Mouse (Mus musculus) E14TG2a.4 (cell line): Measurements from ENCODE around the gene Lmbr1l.

ENCODE experiments used
- H3K27me3 ChIP-seq: 2 replicates; pipeline ENCODE4 v1.6.1; 2014; ENCODE audit warnings: low read length, control low read depth; ENCODE audit not compliant: insufficient read depth
- H3K36me3 ChIP-seq: 2 replicates; pipeline ENCODE4 v1.6.1; 2014; ENCODE audit warnings: low read length, control low read depth; ENCODE audit not compliant: insufficient read depth
- H3K4me1 ChIP-seq: replicated peaks from 2 replicates; pipeline ENCODE4 v1.6.1; 2014; ENCODE audit warnings: low read depth, low read length, control low read depth
- H3K4me3 ChIP-seq: replicated peaks from 2 replicates; pipeline ENCODE4 v1.5.1; 2014; ENCODE audit warnings: mild to moderate bottlenecking, low read length
- H3K9me3 ChIP-seq: 2 replicates; pipeline ENCODE4 v1.6.1; 2014; ENCODE audit warnings: low read length, control low read depth
- CTCF ChIP-seq: conservative IDR thresholded peaks from 2 replicates; pipeline ENCODE4 v1.5.1; 2014; ENCODE audit warnings: low read length
- NANOG ChIP-seq: IDR thresholded peaks from 2 replicates; pipeline ENCODE4 v1.6.1; 2014; ENCODE audit warnings: borderline replicate concordance, low read length, mixed read lengths
- POU5F1 ChIP-seq: IDR thresholded peaks from 2 replicates; pipeline ENCODE4 v1.6.1; 2014; ENCODE audit warnings: low read length, borderline replicate concordance

Lmbr1l gene

DNA sequence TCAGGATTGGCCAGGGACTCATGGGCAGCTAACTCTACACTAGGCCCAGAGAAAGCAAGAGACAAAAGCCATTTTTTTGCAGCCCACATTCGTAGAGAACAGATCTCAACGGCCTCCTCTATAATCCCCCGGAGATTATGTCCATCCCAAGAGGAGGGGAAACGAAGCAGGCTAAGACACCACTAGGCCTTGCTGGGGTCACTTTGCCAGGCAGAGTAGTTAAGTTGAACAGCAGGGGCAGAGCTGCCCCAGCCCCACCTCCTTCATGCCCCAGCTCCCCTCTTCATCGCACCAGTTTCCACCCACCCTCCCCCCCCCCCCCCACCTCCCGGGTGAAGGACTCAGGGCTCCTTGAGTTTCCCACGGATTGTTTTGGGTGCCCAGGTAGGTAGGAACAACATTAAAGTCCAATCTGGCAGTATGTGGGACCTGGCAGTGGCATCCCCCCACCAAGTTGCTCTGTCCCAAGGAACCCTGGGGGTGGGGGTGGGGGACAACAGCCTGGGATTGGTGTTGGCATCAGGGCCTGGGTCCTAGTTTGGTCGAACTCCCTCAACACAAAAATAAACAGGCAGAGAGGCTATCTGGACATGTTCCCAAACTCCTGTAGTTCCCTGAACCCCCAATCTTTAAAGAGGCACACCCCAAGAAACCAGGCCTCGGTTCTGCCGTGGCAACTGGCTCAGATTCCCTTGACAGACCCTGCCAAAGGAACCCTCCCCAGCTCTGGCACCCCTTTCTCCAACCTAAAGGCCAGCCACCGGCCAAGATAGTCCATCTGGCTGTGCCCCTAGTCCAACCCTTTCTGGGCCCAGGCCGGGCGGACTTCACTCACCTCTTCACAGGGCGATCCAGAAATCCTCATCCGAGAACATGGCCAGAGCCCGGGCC, 47.6 kb downstream of the Lmbr1l start:
- H3K27me3 ChIP-seq = no peaks in the 10 kb centered on the region
- TF ChIP-seq CTCF = no peak
- H3K9me3 ChIP-seq = no peaks in the 10 kb centered on the region
- peaks cover 52% of the 10 kb centered on the region for H3K4me1 ChIP-seq
- peak overlapping the region; percentile 99 for H3K4me3 ChIP-seq
- peaks cover 44% of the 10 kb centered on the region for H3K36me3 ChIP-seq

DNA sequence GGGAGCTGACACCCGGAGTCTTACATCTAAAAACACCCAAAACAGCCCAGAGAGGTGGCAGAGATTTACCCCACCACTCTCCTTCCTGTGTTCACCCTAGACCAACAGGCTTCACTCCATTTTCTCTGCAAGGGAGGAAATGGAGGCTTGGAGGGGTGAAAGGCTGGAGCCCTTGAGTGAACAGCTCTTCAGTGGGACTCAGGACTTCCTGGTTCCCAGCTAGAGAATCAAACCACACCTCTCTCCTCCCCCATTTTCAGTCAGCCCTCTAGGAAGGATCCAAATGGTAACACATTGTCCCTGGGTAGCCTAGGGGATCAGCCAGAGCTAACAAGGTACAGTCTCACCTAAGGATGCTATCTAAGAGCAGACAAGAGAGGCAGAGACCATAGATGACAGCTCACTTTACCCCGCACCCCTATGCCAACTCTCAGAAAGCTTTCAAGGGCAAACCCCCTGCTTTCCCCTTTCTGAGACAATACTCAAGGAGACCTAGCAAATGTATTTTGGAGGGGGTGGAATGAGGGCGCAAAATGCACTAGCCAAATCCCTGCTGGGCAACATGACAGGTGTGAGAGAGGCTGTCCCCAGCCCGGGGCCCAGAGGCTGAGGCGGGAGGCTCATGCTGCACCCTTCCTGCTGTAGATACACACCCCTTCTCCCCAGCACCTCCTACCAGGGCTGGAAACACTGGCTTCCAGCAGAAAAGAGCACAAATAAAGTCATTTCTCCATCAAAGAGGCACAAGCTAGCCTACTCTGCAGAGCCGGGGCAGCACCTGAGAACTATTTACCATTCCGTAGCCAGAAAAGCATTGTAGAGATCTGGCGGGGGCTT, 48.5 kb downstream of the Lmbr1l start:
- no peaks in the 10 kb centered on the region for H3K9me3 ChIP-seq
- TF ChIP-seq NANOG (no peak), CTCF (no peak), POU5F1 (no peak)
- H3K27me3 ChIP-seq = no peaks in the 10 kb centered on the region
- peaks cover 58% of the 10 kb centered on the region for H3K4me1 ChIP-seq
- H3K36me3 ChIP-seq = peaks cover 53% of the 10 kb centered on the region
- H3K4me3 ChIP-seq = peak overlapping the region; percentile 99

DNA sequence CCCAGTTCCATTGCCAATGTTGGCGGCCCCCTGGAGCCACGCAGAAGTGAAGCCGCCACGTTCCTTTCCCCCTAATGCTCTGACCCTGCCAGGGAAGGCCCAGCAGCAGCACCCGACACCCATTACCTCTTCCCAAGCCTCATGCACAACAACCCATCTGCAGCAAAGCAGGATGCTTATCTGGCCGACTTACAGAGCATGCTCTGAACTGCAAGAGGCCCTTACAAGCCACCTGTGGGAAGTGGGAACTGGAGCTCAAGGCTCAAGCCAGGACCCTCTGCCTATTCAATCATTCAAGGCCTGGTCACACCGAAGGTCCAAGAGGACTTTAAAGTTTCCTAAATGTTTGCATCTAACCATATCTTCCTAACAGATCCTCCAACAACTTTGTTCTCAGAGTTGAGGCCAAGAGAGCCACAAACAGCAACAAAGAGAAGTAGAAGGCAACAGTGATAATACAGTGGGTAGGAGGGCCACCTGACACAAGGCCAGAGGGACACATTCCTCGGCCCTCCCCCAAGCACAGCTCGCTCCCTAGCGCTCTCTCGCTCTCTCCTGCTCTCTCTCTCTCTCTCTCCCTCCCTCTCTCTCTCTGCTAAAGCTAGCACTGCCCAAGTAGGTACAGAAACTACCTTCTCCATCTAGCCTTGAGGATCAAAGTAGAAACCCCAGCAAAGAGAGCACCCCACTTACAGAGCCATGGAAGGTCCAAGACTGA, 49.5 kb downstream of the Lmbr1l start:
- Histone ChIP-seq H3K27me3 (no peaks in the 10 kb centered on the region), H3K4me3 (peak overlapping the region; percentile 99), H3K9me3 (no peaks in the 10 kb centered on the region), H3K36me3 (peaks cover 63% of the 10 kb centered on the region), H3K4me1 (peaks cover 67% of the 10 kb centered on the region)
- TF ChIP-seq NANOG (no peak), POU5F1 (no peak), CTCF (no peak)

DNA sequence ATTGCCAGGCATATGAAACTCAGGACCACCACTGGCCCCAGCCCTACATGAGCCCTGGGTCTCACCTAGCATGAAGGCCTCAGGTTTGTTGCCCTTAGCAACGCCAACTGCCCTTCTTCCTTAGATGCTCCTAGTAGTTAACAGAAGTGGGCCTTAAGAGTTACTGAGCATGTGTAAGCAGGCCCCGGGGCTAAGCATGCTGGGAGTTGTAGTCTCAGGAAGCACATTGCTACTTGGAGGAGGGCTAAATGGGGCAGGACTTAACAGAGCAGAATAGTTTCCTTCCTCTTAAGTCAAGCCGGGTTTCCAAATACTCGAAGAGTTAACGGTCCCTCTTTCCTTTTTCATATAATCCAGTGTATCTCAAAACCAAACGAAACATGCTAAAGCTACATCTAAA, 50.7 kb downstream of the Lmbr1l start:
- Histone ChIP-seq H3K27me3 (no peaks in the 10 kb centered on the region), H3K4me1 (peaks cover 69% of the 10 kb centered on the region), H3K4me3 (no peak overlapping the region), H3K36me3 (peaks cover 75% of the 10 kb centered on the region), H3K9me3 (no peaks in the 10 kb centered on the region)
- TF ChIP-seq POU5F1 (no peak), CTCF (no peak), NANOG (no peak)

DNA sequence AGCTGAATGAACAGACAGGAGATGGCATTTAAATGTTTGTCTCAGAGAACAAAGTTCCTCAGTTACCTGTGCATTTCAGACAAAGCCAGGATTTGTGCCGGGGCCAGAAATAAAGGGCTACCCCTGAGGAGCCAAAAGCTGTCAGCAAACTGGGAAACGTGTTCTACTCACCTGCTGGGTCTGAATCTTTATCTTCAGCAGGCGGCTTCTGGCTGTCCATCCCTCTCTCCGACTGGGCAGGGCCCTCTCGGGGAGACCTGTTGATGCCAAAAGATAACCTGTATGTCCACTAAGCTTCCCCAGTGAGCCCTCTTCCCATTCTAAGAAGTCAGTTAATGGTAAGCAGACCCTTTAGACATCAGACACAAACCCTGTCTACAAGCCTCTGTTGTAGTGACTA, 51.5 kb downstream of the Lmbr1l start:
- Histone ChIP-seq H3K9me3 (no peaks in the 10 kb centered on the region), H3K36me3 (peaks cover 84% of the 10 kb centered on the region), H3K27me3 (no peaks in the 10 kb centered on the region), H3K4me1 (peaks cover 78% of the 10 kb centered on the region), H3K4me3 (no peak overlapping the region)
- TF ChIP-seq CTCF (no peak), POU5F1 (no peak), NANOG (no peak)

DNA sequence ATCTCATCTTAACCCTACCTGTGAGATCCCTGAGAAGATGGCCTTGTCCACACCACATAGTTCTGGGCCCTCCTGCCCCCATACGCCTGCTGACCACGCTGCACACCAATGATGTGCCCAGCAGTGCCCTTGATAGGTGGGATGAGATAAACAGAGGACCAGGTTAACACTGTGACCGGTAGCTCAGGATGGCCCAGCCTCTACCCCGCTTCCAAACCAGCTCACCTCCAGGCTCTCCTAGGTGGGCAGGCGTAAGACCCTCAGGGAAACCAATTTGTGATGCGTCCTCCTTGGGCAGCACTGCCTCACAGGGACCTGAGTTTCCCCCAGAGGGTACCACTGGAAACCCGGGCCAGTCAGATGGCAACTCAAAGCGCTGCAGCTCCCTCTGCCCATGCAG, 52.3 kb downstream of the Lmbr1l start:
- Histone ChIP-seq H3K27me3 (no peaks in the 10 kb centered on the region), H3K36me3 (peaks cover 91% of the 10 kb centered on the region), H3K9me3 (no peaks in the 10 kb centered on the region), H3K4me3 (no peak overlapping the region), H3K4me1 (peaks cover 80% of the 10 kb centered on the region)
- no peak for TF ChIP-seq CTCF
- TF ChIP-seq POU5F1 = no peak
- TF ChIP-seq NANOG = no peak

DNA sequence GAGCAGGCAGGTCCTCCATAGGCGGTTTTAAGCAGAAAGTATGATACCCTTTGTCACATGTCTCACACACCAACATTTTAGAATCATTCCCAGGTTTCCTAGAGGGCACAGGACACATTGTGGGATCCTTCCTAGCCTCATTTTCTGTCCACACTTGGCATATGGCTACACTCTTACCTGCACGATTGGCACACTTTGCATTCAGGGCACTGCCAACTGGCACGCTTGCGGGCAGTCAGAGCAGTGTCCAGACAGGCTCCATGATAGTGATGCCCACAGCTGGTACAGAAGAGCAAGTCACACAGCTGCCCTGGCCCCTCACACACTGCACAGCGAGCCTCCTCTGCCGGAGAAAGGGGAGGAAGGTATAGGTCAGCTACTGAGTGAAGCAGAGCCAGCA, 53.1 kb downstream of the Lmbr1l start:
- no peaks in the 10 kb centered on the region for H3K9me3 ChIP-seq
- no peak overlapping the region for H3K4me3 ChIP-seq
- no peaks in the 10 kb centered on the region for H3K27me3 ChIP-seq
- H3K36me3 ChIP-seq = peaks cover 99% of the 10 kb centered on the region
- peaks cover 73% of the 10 kb centered on the region for H3K4me1 ChIP-seq
- TF ChIP-seq NANOG = no peak
- TF ChIP-seq CTCF = no peak
- TF ChIP-seq POU5F1 = no peak

DNA sequence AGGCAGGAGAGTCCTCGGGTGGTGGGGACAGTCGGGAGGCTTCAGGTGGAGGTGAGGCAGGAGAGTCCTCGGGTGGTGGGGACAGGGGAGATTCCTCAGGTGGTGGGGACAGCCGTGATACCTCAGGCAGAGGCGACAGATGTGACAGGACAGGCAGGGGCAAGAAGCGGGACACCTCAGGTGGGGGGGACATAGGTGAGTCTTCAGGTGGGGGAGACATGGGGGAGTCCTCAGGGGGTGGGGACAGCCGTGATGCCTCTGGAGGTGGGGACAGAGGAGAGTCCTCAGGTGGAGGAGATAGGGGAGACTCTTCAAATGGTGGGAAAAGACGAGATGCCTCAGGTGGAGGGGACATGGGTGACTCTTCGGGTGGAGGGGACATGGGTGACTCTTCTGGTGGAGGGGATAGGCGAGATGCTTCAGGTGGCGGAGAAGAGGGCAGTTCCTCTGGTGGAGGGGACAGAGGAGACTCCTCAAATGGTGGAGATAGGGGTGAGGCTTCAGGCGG, 54.5 kb downstream of the Lmbr1l start:
- no peak overlapping the region for H3K4me3 ChIP-seq
- peaks cover 99% of the 10 kb centered on the region for H3K36me3 ChIP-seq
- H3K4me1 ChIP-seq = peaks cover 62% of the 10 kb centered on the region
- no peaks in the 10 kb centered on the region for H3K27me3 ChIP-seq
- TF ChIP-seq POU5F1 (no peak), NANOG (no peak), CTCF (no peak)
- no peaks in the 10 kb centered on the region for H3K9me3 ChIP-seq
